Mouse (Mus musculus) brain, embryonic 18.5 days (tissue): Measurements from ENCODE around the gene Tal1.

Experiments
- DNase-seq: peaks from one replicate; pipeline ENCODE4 v3.0.0-alpha.2; 2012; ENCODE audit warnings: low read depth, low spot score

The Tal1 gene

GRCm38 (mm10) chr4:115071668-115072067, 15.4 kb downstream of the Tal1 start:
- no peak for DNase-seq

DNA sequence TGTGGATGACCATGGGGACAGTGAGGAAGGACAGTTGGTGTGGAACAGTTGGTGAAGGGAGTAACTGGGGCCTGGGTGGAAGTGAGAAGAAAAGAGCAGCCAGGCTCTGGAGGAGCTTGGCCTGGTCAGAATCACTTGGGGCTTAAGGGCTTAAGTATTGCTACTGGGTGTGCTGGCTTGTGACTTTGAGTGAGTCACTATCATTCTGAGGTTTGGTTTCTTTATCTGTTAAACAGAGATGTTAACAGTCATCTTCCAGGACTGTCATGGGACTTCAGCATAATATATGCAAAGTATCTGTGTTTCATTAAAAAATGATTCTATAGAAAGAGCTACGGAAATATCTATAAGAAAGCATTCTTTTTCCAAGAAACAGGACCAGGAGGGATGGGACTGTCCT, 18.6 kb downstream of the Tal1 start:
- no peak for DNase-seq

DNA sequence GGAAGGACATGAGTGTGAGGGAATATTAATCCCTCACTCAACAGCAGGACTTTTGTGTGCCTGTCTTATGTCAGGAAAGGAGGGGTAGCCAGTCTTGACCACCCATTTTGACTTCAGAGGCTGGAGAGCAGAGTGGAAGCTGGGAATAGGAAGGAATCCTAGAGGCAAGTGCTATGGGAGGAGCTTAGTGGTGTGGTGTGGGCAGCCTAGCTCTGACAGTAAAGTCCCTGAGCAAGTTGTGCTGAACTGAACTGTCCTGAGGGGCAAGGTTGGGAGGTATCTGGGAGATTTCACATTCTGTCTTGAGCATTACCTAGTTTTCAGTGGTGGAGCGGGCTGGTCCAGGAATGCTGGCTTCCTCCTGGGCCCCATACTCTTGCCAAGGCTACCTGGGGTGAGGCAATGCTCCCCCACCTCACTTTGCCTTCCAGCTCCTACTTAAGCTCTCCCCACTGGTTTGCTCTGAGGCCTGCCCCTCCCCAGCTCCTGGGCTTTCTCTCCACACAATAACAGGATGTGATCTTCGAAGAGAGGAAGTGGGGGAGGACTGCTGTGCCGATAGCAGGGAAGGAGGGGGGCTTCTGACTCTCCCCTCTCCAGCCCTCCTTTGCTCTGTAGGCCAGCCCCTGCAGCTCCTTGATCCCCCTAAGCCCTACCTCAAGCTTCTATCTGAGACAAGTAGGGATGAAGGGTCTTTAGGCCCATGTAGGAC, 19.1 kb downstream of the Tal1 start:
- no peak for DNase-seq

- DNase-seq: no peak
Measured at GRCm38 (mm10) chr4:115078892-115079820, 22.9 kb downstream of the Tal1 start.

DNA sequence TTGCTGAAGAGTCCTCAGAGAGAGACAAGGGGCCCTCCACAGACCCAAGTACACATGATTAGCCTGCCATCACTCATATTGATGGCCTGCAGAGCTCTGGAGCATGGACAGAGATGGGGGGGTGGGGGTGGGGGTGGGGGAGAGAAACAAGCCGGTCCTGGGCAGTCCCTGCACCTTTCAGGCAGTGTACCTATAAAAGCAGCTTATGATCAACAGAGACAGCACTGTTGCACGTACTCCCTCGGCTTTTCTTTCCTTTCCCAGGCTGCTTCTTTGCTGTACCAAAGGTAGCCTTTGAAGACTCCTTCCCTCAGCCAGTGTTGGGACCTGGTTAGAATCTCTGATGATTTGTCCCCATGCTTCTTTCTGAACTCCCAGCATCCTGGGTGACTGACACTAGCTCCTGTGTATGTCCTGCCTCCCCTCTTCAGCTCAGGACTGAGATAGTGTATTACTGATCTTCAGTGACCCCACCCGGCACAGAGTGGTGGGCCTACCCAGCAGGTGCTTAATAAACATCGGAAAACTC, 23.7 kb downstream of the Tal1 start:
- DNase-seq: no peak

DNA sequence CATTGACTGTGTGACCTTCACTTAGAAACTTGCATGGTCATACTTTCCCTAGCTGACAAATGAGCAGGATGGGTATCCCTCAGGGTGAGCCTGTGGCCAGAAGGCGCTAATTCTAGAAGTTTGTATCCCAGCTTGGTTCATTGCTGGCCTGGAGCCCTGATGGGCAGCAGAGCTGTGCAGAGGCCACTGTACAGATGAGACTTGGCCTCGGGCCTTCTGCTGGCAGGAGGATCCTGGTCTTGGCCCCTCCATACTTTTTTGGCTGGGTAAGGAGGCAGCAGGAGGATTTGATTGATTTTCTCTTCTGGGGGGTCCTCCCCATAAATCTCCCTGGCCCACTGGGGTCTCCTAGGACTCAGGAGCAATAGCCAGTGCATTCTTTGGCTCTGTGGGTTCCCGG, 26.8 kb downstream of the Tal1 start:
- DNase-seq: no peak

- no peak for DNase-seq
Measured at GRCm38 (mm10) chr4:115085522-115086095, 29.4 kb downstream of the Tal1 start.

DNA sequence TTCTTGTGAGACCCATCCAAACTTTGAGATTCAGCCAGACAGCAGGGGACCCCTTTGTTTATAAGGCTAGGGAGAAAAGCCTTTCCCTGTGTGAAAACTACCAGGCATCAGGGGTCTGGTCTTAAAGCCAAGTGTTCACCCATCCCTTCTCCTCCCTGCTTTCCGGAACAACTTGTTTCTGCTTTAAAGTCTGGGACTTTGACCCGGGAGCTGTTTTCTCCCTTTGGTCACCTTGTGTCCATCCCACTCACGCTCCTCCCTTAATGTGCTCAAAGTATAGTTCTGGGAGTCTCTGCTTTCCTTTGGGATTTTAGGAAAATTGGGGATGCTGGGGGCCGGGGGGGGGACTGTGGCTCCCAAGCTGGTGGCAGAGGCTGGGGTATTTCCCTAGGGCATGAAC, 30.0 kb downstream of the Tal1 start:
- DNase-seq: no peak

DNA sequence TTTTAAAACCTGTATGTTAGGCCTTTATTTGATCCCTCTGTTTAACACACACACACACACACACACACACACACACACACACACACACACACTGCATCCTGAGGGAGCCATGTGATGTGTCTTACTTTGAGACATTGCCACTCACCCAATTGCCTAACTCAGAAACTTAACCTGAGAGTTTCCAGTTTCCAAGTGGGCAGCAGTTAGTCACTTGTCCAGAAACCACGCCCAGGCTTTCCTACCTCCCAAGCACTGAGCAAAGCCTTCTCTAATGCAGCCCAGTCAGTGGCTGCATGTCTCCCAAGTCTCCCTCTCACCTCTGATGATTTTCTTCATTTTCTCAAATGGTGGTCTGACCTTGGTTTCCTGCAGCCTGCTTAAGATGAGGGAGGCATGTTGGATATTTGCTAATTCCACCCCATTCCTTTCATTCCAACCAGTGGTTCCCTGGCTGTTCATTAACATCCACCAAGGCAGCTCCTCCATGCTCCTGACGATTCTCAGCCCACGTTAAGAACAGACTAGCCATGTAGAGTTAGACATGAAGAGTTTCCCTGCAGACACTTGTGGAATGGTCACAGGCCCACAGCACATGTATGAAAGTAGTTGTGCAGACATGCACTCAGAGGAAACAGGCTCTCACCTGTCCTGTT, 30.7 kb downstream of the Tal1 start:
- DNase-seq: no peak

GRCm38 (mm10) chr4:115088611-115089338, 32.5 kb downstream of the Tal1 start, which contains the start of gene Pdzk1ip1:
TSS of gene Pdzk1ip1 (plus strand) at chr4:115088708.
- no peak for DNase-seq

DNA sequence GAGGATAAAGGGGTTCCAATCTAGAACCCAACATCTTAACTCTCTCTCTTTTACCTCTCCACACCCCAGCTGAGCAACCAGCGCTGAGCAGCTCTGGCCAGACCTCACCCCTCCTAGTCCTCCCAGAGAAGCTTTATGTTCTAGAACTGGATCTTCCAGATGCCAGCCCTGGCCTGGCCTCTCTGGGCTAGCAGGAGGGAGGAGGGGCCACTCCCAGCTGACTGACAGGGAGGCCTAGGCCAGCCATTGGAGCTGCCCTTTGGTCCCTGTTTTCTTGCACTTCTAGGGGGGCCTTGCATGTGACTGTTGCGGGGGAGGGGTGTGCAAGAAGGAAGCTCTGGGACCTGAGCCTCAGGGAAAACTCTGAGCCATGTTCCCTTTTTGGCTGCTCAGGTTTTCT, 34.4 kb downstream of the Tal1 start:
- no peak for DNase-seq

GRCm38 (mm10) chr4:115091806-115092205, 35.6 kb downstream of the Tal1 start:
- no peak for DNase-seq

- no peak for DNase-seq
Measured at GRCm38 (mm10) chr4:115093331-115093864, 37.2 kb downstream of the Tal1 start.

- no peak for DNase-seq
Measured at GRCm38 (mm10) chr4:115094056-115094455, 37.8 kb downstream of the Tal1 start.

DNA sequence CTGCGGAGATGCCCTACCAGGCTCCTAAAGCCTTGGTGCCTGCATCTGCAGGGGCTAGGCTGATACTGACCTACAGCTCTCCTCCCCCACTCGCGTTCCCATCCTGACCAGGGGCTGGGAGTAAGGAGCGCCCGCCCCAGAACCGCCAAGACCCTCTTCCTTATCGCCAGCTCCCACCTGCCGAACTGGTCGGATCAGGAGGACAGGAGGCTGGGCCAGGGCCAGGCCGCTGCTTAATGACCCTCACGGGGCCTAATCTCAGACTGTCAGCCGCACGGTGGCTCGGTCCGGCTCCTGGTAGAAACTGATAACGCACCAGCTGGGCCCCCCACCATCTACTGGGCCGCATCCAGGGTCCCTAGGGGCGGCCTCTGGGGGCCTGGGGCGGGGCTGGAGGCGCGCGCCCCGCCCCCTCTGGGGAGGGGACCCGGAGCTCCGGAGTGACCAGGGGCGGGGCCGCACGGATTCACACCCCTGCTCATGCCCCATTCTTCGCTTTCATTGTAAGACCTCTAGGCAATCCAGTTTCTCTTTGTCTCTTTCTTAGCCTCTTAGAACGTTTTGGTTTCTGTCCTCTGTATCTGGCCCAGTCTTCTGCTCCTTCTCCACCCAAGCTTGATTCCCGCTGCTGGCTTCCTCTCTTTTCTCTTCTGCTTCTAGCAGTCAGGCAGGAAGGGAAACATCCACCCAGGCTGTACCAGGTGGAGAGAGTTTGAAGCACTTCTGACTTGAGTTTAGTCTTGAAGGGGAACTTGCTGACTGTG, 39.6 kb downstream of the Tal1 start:
- no peak for DNase-seq

- no peak for DNase-seq
Measured at GRCm38 (mm10) chr4:115096435-115097145, 40.4 kb downstream of the Tal1 start.

DNA sequence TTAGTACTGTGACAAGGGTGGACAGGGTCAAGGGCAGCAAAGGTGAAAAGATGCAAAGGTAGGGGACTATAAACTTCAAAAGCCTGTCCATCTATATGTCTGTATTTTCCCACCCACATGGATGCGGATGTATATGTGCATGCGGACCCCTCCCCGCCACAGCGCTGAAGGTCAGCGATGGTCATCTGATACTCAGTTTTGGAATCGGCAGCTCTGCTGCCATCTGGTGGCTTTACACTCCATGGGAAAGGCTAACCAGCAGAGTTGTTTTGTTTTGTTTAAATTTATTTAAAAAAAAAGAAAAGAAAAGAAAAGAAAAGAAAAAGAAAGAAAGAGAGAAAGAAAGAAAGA, 40.9 kb downstream of the Tal1 start:
- DNase-seq: no peak

DNA sequence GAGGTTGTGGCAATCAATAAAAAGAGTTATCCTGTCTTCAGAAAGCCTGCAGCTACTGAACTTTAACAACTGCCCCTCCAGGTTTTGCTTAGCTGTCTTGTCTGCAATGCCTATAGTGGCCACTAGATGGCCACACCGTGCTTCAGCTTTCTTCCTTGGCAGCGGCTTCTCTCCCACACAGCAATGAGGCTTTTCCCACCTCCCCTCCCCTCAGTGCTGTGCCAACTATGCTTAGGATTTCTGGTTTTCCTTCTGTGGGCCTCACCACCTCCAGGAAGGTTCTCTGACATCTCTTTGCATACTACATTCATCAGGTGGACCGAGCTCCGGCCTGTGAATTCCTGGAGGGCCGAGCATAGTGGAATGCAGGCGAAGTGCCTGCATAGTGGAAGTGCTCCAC, 45.5 kb downstream of the Tal1 start:
- DNase-seq: peak; percentile 49

DNA sequence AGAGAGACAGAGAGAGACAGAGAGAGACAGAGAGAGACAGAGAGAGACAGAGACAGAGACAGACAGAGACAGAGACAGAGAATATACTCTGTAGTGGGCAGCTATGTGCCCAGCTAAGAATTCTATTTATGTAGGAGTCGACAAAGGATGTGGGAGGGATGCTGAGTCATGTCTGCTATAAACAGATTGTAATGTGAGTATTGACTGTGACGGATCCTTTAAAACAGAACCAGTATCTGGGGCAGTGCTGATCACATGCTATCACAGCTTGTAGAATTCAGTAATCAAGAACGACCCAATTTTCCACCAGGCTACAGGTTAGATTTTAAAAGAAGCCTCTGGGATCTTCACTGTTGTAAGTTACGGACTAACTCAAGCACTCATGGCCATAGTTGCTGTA, 47.3 kb downstream of the Tal1 start:
- DNase-seq: no peak
